Comparison of ENCODE assay signal across 18 mouse cellular contexts in genomic region chr14:33310719-33311118, GRCm38 (mm10).
DNase-seq lines count a peak whose midpoint lies in the region; ATAC-seq and TF ChIP-seq lines count a peak whose summit lies in the region.
"Had no signal": no experiment of that assay in that cellular context is flagged by ENCODE, and none has a peak within 500 bp of the region (broad histone marks: within the 10 kb centered on the region; RNA-seq: fewer than 3 reads in every experiment).

No protein-coding gene starts in this region.

- DNase-seq in adrenal gland, adult 2 months: peak; percentile 54
- DNase-seq in adrenal gland, adult 8-10 months: no peak
- no peak for DNase-seq in liver, postnatal 0 days
- DNase-seq in liver (no peak), NIH3T3 (ENCODE audit: low read depth) (peak; percentile 36)
- peak; percentile 46 for DNase-seq in kidney, postnatal 14 days
- DNase-seq in c-Kit-positive CD71-positive TER-119-positive erythroid progenitor cells, embryonic 14.5 days (ENCODE audit: low spot score): no peak
- no peak for DNase-seq in layer of hippocampus, adult 9-10 months (ENCODE audit: low spot score)
- DNase-seq: cerebellum, adult 11 months; cerebellum, postnatal 25 days; forebrain, postnatal 0 days; gastrocnemius, adult 2 months; heart, adult 18-20 months; layer of hippocampus, adult 9-11 months; right cerebral cortex, postnatal 4 days had no signal

- no peak overlapping the region for H3K27ac ChIP-seq in liver, postnatal 0 days (ENCODE audit: low read depth)
- H3K27ac ChIP-seq: gastrocnemius, adult 2 months; hindbrain, embryonic 12.5 days; midbrain, embryonic 13.5 days had no signal

- H3K4me3 ChIP-seq in liver, postnatal 0 days (ENCODE audit: low read depth, low read length): no peak overlapping the region
- H3K4me3 ChIP-seq: gastrocnemius, adult 2 months; hindbrain, embryonic 12.5 days; midbrain, embryonic 13.5 days had no signal

- TF ChIP-seq CTCF in liver, postnatal 0 days (IDR thresholded peaks at IDR 0.05; ENCODE audit: low read depth): no peak

- H3K4me2 ChIP-seq in liver, postnatal 0 days (ENCODE audit: low read depth, low read length): no peak overlapping the region
- H3K4me2 ChIP-seq: hindbrain, embryonic 12.5 days; midbrain, embryonic 13.5 days had no signal

- no peaks in the 10 kb centered on the region for H3K4me1 ChIP-seq in liver, postnatal 0 days (ENCODE audit: insufficient read depth)
- H3K4me1 ChIP-seq: midbrain, embryonic 13.5 days had no signal

- H3K9me3 ChIP-seq in liver, postnatal 0 days (ENCODE audit: low read length): no peaks in the 10 kb centered on the region
- H3K9me3 ChIP-seq: hindbrain, embryonic 12.5 days; midbrain, embryonic 13.5 days had no signal

- no peaks in the 10 kb centered on the region for H3K36me3 ChIP-seq in liver, postnatal 0 days (replicated peaks; ENCODE audit: insufficient read depth, low read length)
- H3K36me3 ChIP-seq: hindbrain, embryonic 12.5 days; midbrain, embryonic 13.5 days had no signal

- no peak overlapping the region for H3K9ac ChIP-seq in liver, postnatal 0 days (replicated peaks)
- H3K9ac ChIP-seq: forebrain, postnatal 0 days; hindbrain, embryonic 12.5 days; midbrain, embryonic 13.5 days had no signal

- no peaks in the 10 kb centered on the region for H3K27me3 ChIP-seq in liver, postnatal 0 days (ENCODE audit: insufficient read depth, low read length)

- ATAC-seq in liver, postnatal 0 days: peak; percentile 50; the same call in 1 of the 2 replicates
- ATAC-seq: forebrain, postnatal 0 days; intestine, embryonic 16.5 days; midbrain, embryonic 13.5 days had no signal

- TF ChIP-seq EP300 in liver, postnatal 0 days (IDR thresholded peaks at IDR 0.05; ENCODE audit: low read depth): no peak

- 30% methylated on average over 4 of the region's 4 CpGs for WGBS in liver, postnatal 0 days (ENCODE audit: insufficient replicate concordance)

Comparison
In these comparisons a context has a peak if more than half of its experiments do, and no peak if none do; other contexts are left out.
1. DNase-seq: peak in adrenal gland, adult 2 months (single experiment), NIH3T3 (single experiment) and kidney, postnatal 14 days (single experiment); none in adrenal gland, adult 8-10 months (single experiment), liver, postnatal 0 days (single experiment), liver (single experiment), c-Kit-positive CD71-positive TER-119-positive erythroid progenitor cells, embryonic 14.5 days (single experiment) and layer of hippocampus, adult 9-10 months (single experiment).